Mouse (Mus musculus): ENCODE data around the gene Fxyd3.
A peak's percentile ranks its signal among the peaks of the same experiment; 100 is the strongest.

The Fxyd3 gene

DNA sequence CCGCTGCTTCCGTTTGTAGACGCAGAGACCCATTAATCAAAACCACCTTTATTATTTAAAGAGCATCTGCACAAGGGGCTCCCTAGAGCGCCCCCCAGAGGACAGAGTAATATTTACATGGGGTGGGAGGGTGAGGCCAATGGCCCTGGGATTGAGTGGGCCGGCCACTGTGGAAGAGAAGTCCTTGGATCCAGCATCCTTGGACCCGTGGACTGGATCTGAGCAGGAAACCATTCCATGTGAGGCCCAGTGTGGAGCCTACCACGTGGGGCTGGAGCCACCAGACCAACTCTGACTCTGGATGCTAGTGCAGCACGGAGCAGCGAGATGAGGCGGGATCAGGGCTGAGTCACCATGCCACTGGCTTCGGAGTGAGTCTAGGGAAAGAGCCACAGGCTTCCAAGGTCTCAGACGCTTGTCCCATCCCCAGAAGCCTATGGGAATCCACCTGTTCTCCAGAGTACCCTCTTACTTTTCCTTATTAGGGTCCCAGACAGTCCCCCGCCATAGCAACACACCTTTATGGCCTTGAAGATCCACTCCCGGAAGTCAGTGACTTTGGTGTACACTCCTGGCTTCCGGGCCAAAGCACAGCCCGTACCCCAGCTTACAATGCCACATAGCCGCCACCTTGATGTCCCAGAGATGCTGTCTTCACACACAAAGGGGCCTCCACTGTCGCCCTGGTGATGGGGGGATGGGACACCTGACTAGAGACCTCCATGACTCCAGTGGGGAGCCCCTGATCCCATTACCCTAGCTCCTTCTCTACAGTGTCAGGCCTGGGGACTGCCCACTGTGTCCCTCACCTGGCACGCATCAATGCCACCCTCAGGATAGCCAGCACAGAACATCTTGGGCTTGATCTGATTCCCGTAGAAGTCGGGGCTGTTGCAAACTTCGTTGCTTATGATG is 22.4 kb upstream of the Fxyd3 start:
- peak; percentile 52 for DNase-seq (ENCODE audit: low spot score)

DNA sequence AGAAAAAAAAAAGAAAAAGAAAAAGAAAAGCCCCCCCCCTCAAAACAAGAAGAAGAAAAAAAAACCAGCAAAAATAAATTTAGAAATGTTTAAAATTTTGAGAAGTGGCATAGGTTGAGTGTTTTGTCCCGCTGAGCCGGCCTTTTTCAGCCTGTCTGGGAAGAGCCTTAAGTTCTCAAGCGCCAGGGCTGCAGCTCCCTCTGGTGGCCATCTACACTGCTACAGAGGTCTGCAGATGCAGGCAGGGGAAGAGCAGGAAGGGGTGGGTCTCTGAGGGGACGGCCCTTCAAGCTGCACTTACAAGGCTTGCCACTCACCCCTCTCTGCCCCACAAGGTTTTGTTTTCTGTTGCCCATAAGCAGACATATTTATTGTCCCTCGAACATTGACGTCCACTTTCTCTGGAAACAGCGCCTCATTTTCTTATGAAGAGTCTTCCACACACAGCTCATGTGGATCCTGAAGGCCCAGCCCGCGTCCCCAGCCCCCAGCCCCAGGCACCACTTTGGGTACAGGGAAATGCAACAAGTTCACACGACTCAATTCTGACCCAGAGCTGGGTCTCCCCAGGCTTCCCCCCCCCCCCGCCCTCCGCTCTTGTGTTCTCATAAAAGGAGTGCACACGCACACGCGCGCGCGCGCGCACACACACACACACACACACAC is 21.2 kb upstream of the Fxyd3 start:
- peak; percentile 87 for DNase-seq (ENCODE audit: low spot score)

DNA sequence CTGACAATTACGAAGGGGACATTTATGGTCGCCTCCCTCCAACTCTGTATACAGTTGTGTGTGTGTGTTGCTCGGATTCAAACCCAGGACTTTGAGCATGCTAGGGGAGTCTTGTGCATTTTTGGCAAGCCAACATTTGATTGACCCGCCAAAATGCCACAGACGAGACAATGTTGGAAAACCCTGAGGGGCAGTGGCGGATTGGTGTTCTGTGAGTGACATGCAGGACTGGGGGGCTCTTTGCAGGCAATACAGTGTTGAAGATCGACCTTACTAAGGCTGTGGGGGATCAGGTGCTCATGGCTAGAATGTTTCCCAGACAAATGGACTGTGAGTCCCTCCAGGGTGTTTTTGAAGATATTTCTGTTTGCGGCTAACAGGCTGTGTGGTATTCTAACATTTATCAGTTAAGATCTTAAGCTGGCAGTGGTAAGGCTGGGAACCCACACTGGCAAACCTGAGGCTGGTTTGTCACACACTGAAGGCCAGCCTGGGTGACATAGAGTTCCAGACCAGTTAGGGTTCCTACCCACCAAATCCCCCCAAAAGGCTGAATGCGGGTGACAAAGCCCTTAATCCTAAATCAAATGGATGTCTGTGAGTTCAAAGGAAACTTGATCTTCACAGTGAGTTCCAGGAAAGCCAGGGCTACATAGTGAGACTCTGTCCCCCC is 20.5 kb upstream of the Fxyd3 start:
- DNase-seq (ENCODE audit: low spot score): no peak

DNA sequence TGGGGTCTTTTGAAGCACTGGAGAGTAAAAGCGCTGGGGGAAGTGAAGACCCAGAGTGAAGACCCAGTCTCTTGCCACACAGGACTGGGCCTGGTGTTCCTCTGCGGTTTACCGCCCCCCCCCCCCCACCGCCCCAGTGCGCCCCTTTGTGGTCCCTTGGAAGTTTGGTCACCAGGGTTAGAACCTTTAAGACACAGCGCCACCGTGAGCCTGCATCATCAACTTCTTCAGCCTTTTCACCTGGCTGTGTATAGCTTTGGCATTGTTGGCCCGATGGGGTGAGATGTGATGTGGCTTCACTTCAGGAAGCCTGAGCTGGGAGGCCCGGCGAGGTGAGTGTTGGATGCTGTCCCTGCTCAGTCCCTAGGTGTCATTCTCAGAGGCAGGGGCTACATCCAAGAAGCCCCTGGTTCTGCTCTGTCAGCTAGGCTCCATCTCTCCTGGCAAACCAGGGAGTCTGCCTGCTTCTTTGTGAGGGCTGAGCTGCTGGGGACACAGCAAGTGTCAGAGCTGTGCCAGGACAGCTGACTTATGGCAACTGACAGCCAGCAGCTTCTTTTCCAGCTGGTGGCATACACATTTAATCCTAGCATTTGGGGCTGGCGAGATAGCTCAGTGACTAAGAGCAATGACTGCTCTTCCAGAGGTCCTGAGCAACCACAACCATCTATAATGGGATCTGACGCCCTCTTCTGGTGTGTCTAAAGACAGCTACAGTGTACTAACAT is 18.4 kb upstream of the Fxyd3 start:
- DNase-seq (ENCODE audit: low spot score): no peak

DNA sequence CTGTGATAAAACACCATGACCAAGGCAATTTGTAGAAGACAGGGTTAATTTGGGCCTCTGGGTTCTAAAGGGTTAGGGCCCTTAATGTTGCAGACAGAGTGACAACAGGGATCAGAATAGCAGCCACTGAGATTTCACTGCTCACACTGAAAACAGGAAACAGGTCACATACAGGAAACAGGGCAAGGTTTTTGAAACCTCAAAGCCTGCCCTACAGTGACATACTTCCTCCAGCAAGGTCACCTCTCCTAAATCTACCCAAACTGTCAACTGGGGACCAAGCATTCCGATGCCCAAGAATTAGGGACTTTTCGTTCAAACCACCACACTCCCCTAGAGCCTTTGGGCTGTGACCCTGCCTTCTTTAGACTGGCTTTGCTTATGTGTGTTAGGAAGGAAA is 13.2 kb upstream of the Fxyd3 start:
- no peak for DNase-seq (ENCODE audit: low spot score)

DNA sequence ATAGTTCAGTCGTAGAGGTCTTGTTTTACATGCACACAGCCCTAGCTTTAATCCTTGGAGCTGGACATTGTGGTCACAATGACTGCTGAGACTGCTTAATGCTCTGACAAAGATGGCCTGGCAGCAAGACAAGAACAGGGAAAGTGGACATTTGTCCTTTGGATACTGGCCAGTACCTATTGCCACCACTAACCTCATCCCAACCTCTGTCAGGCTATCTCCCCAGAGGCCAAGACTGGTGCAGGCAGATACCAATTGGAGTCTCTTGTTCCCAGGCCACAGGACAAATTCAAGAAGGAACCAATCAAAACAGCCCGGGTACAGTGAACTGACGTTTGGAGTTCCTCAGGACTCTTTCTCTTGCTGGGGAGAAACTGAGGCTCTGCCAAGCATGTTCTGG is 11.7 kb upstream of the Fxyd3 start:
- DNase-seq (ENCODE audit: low spot score): no peak

DNA sequence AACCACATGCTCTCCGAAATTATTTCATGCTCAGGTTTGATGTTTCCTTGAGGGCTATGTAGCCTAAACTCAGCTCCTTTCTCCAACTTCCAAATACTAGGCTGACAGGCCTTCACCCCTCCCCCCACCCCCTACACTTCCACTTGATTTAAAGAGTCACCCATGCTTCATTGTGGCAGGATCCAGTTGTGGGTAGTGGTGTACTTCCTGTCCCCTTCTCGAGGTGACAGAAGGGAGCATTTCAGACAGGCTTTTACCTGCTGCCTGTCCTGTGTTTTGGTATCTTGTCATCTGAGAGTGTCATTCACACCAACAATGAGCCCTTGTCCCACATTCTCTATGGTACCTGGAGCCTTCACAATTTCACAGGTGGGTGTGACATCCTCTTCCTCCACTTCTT is 10.8 kb upstream of the Fxyd3 start:
- DNase-seq (ENCODE audit: low spot score): no peak

DNA sequence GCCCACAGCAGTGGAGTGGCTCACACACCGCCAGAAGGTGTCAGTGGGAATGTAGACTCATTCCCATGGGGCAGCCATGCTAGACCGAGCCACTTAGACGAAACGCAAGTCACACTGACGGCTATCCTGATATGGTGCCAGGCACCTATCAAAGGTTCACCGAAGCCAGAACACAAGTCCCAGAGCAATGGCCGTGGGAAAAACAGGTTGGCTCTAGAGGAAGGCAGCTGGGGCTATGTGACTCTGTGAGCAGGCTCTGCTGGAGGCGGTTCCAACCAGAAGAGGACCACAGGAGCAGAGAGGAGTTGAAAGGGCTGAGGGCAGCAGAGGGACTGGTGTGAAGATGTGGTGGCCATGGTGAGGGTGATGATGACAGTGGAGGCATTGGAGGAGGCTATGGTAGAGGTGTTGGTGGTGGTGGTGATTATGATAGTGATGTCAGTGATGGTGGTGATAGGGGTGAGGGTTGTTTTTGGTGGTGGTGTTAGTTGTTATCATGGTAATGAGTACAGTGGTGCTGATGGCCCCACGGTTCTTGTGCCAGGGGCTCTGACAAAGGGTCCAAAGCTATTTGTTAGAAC is 9.8 kb upstream of the Fxyd3 start:
- no peak for DNase-seq (ENCODE audit: low spot score)

DNA sequence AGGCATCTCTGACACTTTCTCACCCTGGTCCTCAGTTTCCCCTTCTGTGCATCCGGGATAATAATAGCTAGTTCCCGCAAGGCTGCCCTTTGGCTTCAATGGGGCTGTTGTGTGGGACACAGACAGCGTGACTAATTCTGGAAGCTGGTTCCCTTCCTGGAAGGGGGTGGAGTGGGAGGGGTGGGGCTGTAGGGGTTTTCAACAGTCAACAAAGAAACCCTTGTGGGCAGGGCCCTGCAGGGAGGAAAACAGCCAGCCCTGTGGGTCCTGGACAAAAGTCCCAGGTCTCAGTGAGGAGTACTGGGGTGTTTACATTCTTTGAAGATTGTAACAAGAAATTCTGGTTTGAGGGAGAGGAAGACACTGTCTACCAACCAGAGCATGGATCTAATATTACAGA is 8.7 kb upstream of the Fxyd3 start:
- no peak for DNase-seq (ENCODE audit: low spot score)

DNA sequence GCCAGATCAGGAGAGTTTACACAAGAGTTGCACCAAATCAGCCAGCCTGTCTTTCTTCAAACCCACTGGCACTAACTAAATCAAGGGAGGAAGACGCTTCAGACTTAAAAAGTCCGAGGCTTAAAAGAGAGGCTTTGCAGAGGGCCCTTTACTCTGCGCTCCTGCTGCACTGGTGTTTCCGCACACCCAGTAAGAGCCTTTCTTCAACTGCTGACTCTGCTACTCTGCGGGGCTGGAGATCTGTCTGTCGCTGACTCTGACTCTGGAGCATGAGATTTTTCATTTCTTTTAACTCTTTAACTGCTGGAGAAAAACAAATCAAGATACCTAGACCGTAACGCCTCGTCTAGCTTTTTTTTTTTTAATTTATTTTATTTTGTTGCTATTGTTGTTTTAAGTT is 7.6 kb upstream of the Fxyd3 start:
- no peak for DNase-seq (ENCODE audit: low spot score)

DNA sequence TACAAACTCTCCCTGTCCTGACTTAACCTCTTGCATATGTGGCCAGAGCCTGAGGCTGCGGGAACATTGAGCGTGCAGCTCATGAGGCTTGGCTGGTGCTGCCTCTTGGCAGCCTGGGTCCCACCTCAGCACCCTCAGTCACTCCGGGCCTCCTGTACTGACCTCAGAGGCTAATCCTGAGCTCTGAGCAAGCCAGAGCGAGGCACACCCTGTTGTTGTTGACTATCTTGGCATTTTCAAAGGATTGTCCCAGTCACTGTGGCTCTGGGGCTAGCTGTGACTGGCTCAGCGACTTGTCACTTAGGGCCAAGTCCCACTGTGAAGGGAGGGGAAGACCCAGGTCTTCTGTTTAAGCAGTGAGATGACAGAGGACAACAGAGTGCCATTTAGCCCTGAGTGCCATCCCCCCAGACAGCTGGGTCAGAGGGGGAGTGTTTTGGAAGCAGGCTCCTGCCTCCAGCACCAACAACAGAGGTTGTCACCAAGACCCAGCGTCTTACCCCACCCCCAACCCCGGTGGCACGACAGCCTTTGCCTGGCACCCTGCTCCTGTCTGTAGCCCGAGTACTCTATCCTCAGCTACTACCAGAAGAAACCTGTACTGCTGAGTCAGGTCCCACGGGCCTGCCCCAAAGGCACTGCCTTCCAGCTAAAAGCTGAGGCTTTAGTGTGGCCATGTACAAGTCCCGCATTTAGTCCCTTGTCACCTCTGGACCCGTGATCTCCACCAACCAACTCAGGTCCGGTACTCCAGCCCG is 6.5 kb upstream of the Fxyd3 start:
- DNase-seq (ENCODE audit: low spot score): peak; percentile 50

DNA sequence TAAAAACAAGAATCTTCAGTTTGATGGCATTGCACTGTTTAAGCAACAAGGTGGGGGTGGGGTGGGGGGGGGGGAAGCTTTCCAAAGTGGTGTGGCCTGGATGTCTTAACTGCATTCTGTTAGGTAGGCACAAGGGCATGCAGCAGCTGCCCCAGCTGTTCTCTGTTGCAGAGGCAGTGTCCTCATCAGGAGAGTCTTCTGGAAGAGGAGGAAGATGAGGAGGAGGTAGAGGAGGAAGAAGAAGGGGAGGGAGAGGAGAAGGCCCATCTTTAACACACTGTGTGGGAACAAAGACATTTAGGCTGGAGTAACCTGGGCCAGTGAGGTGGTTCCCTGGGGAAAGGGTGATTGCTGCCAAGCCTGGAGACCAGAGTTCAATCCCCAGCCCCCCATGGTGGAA is 5.6 kb upstream of the Fxyd3 start:
- DNase-seq (ENCODE audit: low spot score): no peak

DNA sequence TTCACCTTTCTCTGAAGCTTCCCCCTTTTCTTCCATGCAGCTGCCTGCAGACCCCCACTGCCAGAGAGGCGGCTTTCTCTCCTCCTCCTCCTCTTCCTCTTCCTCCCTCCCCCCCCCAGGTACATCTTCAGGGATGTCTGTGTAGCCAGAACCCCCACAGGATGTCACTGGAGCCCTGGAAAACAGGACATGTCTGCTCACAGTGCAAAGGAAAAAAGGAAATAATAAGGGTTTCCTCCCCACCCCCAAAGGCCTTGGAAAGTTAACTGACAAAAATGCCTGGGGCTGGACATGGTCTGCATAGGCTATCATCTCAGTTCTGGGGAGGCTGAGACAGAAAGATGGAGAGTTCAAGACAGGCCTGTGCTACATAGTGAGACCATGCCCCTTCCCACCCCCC is 4.6 kb upstream of the Fxyd3 start:
- no peak for DNase-seq (ENCODE audit: low spot score)

DNA sequence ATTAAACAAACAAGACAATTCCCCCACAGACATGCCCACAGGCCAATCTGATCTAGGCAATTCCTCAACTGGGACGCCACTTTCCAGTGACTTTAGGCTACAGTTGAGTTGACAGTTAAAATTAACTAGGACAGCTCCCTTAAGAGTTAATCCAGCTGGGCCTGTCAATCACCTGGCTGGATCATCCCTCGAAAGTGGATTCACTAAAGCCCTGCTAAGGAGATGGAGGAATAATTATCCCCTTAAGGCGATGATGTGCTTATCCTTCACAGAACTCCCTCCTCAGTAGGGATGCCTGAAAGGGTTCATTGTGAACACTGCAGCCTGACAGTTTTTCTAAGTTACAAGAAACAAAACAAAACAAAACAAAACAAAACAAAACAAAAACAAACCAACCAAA is 4.1 kb upstream of the Fxyd3 start:
- no peak for DNase-seq (ENCODE audit: low spot score)

DNA sequence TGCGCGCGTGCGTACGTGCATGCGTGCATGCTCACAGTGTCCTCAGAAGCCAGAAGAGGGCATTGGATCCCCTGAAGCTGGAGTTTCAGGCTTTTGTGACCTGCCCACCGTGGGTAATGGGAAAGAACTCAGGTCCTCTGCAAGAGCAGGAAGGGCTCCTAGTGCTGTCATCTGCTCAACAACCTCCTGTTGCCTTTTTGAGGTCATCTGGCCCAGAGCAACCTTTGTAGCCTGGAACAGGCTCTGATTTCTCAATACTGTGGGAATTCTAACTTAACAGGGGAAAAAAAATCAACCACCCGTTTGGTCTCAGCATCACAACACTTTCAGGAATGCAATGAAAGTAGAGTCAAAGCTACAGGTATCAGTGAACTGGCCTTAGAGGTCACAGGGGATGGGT is 3.2 kb upstream of the Fxyd3 start:
- DNase-seq (ENCODE audit: low spot score): no peak

DNA sequence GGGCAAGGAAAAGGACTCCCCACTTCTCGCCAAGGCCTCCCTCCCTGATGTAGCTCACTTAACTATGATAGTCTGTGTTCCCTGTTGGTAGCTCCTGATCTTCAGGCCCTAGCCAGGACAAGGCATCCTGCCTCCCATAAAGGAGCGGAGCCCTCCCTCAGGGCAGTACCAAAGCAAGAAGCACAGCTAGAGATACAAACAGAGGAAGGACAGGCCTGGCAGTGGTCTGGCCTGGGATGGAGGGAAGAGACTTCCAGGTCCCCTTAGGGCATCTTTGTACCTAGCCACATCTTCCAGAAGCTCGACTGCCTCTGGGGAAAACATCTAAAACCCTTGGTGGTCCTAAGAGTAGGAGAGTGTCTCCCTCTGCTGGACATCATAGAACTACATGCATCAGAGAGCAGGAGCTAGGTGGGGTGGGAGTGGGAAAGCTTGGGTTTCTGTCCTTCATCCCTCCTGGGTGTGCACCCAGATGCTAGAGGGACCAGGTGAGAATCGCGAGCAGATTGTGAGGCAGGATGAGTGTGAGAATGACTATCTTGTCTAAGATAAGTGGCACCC is 1.5 kb upstream of the Fxyd3 start:
- no peak for DNase-seq (ENCODE audit: low spot score)

DNA sequence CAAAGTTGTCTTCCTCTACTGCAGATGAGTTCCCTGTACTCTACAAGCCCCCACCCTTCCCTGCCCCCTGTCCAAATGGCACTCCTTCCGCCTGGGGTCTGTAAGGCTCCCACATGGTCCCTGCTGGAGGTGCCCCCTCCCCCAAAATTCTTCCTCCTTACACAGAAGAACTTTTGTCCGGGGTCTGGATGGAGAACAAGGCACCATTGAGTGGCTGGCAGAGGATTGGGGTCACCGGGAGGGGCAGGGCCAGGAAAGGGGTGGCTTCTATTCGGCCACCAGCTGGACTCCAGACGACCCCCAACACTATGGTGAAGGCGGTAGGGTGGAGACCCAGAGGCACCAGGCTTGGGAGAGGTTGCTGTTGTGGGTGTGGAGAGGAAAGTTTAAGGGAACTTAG is 966 bp upstream of the Fxyd3 start:
- no peak for DNase-seq (ENCODE audit: low spot score)

DNA sequence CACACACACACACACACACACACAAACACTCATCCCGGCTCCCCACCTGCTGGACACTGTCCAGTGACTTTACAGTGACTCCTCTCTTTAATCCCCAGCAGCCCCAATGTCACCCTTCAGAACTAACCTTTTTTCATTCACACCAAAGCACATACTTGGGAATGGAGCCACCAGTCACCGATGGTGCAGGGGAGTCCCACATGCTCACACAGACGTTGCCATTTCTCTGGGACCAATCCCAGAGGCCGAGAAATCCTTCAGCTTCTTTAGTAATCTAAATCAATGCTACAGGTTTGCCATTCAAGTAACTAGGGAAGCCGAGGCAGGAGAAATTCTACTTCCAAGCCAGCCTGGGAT is 1.8 kb downstream of the Fxyd3 start:
- no peak for DNase-seq (ENCODE audit: low spot score)

DNA sequence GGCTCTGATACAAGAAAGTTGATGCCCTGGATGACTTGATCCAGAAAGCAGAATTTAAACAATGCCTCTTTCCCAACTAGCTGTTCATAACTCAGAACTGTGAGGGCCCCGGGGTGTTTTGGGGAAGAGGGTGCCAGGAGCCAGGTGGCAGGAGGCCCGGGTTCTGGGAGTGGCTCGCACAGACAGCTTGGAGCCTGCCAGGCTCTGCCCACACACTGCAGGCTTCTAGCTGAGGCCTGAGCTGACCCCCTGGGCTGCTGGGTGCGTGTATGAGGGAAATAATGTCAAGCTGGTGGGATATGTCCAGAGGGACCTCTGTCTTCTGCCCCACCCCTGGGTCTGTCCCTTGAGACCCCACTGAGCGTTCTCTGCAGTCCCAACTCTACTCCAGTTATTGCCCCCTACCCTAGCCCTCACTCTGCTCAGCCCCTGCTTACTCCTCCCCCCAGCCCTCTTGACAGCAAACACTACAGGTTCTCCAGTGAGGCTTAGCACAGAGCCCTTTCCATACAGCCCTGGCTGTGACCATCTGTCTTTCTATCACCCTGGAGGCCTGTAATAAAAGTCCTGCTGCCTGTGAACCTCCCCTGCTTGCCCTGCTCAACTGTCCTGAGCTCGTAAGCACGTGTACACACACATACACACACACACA is 2.3 kb downstream of the Fxyd3 start:
- DNase-seq (ENCODE audit: low spot score): no peak

DNA sequence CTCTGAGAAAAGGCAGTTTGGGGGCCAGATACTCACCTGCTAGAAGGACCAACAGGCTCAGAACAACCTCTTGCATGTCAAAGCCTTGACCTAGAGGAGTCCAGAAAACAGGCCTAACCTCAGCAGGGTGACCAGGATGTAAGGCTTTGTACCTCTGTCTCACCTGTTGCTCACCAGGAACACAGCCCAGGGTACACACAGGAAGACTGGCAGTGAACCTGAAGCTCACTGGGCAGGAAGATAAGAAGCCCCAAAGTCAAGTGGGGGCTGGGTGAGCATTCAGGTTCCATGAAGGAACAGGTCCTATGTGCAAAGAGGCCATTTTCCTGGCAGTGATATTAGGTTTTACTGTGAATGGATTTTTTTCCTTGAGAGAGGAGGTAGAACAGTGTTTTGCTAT is 3.0 kb downstream of the Fxyd3 start:
- DNase-seq (ENCODE audit: low spot score): no peak

DNA sequence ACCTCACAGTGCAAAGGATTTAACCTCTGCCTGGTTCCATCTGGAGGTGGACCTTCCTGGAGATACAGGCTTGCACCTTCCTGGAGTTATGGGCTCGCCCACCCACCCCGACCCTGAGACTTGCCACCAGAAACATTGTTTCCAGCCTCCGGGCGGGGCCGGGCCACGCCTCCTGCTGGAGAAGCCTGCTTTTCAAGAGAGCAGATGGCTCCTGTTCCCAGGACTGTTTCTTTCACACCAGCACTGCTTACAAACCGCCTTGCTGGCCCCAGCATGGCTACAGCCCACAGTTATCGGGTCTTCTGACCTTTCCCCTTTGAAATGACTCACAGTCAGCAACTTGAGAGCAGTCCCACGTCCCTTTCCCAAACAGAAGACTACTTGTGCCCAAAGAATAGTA is 4.2 kb downstream of the Fxyd3 start:
- peak; percentile 69 for DNase-seq (ENCODE audit: low spot score)

Measured in testis, postnatal 14 days (tissue).